Mouse (Mus musculus): ENCODE data around the gene Csf2.
"Not testable (repeated sequence)": the region's sequence is repeated elsewhere in the genome, so short reads cannot be mapped to it uniquely, and the experiment has no call there.

Csf2 gene

DNA sequence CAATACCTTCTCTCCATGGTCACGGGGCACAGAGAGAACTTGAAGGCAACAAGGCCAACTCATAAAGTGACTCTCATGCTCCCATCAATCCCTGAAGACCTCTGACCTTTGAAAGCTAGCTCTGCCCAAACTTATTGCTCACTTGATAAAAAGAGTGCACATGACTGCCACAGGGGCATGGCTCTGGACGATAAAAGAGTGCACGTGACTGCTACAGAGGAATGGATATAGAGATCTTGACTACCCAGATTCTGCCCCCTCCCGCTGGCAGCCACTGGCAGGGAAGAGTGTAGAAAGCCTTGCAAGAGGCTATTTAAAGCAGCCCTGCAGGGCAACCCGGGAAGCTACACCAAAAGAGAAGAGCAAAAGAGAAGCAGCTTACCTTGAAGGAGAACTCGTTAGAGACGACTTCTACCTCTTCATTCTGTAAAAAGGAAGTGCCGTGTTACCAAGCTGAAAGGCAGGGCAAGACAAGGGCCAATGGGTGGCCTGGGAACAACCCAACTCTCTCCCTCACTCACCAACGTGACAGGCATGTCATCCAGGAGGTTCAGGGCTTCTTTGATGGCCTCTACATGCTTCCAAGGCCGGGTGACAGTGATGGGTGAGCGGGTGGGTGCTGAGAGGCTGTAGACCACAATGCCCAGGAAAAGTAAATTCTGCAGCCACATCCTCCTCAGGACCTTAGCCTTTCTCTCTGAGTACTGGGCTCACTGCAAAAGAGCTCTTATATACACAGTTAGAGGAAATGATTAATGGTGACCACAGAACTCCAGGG lies at the start of gene Csf2:
Gene Csf2, minus strand, starts transcription at position 728 of the 778 bp plus-strand sequence.
- no peak for DNase-seq (ENCODE audit: low spot score)

- no peak for DNase-seq (ENCODE audit: low spot score)
These were observed 49.3 kb upstream of the Csf2 start for GRCm38 (mm10) chr11:54298777-54299176.

DNA sequence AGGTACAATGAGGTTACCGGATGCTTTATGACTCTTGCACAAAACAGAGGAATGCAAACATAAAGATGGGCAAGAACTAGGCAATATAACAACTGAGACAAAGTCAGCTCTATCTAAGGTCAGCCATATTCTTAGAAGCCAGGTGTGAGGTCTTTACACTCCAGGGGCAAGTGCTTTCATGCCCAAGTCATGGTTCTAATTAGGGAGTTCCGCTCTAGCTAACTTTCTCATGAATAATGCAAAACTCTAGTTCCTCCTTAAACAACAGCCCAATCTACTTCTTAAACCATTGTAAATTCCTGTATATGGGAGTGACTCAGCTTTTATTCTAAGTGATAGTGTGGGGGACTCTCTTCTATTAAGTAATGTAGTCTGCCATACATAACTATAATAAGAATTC lies 48.0 kb upstream of the Csf2 start:
- DNase-seq (ENCODE audit: low spot score): not testable (repeated sequence)

DNA sequence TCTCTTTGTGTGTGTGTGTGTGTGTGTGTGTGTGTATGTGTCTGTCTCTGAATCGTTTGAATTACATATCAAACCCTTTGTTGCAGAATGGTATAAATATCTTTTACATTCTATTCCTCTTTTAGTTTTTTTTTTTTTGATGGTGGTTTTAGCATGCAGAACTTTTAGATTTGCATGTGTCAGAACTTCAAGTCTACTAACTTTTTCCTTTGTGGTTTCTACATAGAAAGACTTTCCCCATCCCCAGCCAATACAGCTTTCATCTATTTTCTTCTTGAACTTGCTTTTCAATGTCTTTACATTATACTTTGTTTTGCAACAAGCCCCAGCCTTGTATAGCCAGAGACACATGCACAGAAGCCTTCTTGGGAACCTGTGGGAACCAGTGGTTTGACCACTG lies 47.3 kb upstream of the Csf2 start:
- DNase-seq (ENCODE audit: low spot score): no peak

- no peak for DNase-seq (ENCODE audit: low spot score)
These were observed 46.5 kb upstream of the Csf2 start for GRCm38 (mm10) chr11:54295971-54296370.

GRCm38 (mm10) chr11:54293980-54294807 lies 44.7 kb upstream of the Csf2 start:
- no peak for DNase-seq (ENCODE audit: low spot score)

DNA sequence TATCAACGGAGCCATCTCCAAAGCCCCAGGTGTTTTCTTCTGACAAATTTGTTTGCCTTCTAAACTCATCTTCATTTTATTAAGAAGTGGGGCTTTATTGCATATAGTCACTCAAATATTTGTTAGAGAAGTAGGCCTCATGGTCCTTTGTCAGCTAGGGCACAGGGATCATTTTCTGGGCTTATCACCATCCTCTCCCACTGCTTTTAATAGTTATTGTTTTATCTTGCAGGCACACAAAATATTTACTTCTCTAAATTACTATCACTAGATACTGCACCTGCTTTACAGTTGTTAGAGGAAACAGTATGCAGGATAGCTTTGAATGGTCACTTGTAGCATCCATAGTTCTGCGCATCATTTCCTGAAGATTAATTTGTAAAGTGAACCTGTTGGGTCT lies 42.7 kb upstream of the Csf2 start:
- DNase-seq (ENCODE audit: low spot score): no peak

DNA sequence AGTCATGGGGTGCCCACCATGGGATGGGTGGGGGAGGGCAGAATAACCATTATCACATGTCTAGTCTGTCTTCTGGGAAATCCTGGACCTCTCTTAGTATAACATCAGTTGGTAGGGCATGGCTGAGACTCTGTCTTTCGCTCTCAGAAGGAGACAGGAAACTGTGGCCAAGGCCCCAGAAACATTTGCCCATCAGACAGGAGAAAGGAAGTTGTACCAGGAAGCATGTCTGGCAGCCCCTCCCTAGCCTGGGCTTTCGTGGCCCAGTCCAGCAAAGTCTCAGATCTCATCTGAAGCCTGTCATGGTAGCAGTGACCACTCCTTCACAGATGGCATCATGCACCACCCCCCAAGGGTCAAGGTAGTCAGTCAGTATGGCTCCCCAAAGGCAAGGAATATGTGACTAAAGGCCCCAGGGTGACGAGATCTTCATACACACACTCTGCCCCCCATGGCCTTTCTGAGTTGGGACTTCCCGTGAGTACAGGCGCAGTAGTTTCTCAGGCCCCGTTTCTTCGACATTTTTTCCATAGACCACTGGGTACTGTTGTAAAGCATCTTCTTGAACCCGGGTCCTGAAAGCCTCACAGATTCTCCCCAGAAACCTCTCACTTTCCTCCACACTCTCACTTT lies 38.5 kb upstream of the Csf2 start:
- no peak for DNase-seq (ENCODE audit: low spot score)

DNA sequence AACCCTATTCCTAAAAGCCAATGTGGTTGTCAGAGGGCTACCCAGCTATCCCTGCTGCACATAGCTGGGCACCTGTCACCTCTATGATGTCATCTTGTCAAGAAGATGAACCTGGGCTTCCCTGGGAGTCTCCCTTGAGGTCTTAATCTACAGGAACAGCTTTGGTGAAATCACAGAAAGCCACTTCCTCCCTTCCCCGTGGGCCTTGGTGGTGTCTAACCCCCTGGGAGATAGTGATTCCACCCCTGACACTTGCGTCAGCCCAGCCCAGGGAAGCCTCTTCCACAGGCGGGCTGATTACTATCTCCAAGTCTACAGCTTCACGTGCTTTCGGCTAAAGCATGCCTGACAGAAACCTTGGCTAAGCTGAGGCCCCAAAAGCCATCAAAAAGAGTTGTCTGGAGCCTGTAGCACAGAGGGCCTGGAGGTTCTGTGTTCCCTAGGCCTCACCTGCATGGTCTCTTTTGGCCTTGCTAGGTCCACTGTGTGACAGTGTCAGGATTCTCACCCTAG lies 22.0 kb upstream of the Csf2 start:
- no peak for DNase-seq (ENCODE audit: low spot score)

GRCm38 (mm10) chr11:54269191-54269896 lies 19.9 kb upstream of the Csf2 start:
- no peak for DNase-seq (ENCODE audit: low spot score)

GRCm38 (mm10) chr11:54267177-54267576 lies 17.7 kb upstream of the Csf2 start, which contains the start of gene Il3:
TSS of gene Il3 (minus strand) at chr11:54267277.
- no peak for DNase-seq (ENCODE audit: low spot score)

GRCm38 (mm10) chr11:54264542-54264941 lies 15.1 kb upstream of the Csf2 start:
- no peak for DNase-seq (ENCODE audit: low spot score)

- no peak for DNase-seq (ENCODE audit: low spot score)
These were observed 14.1 kb upstream of the Csf2 start for GRCm38 (mm10) chr11:54263405-54264031.

DNA sequence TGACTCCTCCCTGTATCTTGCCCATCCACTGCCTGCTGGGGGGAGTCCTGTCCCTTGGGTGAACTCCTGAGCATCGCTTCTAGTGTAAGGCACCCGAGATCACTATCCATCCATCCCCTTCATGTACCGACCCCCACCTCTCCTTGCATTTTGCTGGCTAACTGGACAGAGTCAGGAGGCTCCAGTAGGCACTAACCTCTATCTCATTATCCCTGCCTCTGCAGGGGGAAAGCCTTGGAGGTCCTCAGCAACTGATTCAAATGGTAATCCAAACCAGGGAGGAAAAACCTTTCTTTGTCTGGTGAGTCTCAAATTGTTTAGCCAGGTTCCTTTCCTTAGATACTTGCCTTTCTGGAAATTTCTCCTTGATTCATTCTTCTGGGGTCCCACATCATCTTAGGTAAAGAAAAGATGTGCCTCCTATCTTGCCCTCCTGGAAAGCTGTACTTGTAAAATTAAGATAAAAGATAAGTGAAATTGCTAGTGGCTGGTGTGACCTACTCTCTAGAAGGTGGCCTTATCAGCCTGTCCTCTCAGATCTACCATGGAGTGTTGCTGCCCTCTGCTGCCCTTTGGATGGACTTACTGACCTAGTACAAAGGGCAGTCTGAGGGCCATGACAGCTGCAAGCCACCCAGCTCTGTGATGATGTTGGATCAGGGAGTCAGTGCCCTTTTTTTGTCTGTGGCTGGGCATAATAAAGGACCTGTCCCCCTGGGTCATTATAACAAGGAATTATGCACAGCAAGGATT lies 7.3 kb upstream of the Csf2 start:
- no peak for DNase-seq (ENCODE audit: low spot score)

GRCm38 (mm10) chr11:54254114-54254513 lies 4.6 kb upstream of the Csf2 start:
- no peak for DNase-seq (ENCODE audit: low spot score)

GRCm38 (mm10) chr11:54250575-54250974 lies 1.1 kb upstream of the Csf2 start:
- no peak for DNase-seq (ENCODE audit: low spot score)

DNA sequence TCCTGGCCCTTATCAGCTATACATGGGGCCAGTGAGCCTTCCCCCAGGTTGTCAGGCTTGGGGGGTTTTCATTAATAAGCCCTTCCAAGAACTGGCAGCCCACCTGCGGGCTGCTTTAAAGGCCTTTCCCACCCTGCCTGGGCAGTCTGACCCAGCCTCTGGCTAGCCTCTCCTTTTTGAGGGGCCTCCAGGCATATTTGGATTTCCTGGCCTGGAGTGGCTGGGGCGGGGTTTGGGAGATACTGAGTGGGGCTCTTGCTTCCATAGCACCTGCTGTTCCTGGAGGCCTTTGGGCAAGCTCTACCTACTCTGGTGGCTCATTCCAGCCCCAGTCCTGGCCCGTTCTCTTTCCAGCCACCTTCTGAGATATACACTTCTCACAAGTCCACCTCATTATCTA lies 281 bp upstream of the Csf2 start:
- DNase-seq (ENCODE audit: low spot score): no peak

DNA sequence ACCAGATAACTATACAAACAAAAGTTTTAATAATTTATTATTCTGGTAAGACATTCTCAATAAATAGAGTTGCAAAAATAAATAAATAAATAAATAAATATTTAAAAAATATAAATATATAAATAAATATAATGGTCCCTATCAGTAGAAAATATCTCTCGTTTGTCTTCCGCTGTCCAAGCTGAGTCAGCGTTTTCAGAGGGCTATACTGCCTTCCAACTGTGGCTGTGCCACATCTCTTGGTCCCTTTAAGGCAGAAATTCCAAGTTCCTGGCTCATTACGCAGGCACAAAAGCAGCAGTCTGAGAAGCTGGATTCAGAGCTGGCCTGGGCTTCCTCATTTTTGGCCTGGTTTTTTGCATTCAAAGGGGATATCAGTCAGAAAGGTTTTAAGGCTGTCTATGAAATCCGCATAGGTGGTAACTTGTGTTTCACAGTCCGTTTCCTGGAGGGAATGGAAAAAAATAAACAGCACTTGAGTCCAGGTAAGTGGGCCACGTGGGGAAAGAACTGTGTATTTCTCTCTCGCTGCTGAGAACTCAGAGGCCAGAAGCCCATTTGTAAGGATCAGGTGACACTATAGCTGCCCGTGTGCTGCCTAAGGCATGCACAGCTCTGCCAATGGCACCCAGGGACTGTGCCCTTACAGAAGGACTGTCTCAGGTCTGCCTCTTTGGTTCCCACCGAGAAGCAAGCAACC lies 2.1 kb downstream of the Csf2 start:
- DNase-seq (ENCODE audit: low spot score): no peak

DNA sequence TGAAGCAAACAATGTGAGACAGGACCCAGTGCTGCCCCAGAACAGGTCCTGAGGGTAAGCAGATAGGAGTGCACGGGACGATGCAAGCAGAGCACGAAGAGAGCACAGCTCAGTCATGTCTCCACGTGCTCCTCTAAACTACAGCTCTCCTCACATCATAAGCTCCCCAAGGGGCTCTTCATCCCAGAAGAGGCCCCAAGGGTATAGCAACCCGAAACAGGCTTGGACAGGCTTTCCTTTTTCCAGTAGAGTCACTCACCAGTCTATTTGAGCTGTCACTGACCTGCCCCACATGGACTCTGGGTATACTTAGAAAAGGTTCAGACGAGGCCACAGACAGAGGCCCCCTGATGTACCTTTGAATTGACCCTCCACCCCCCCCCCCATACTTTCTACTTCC lies 5.0 kb downstream of the Csf2 start:
- DNase-seq (ENCODE audit: low spot score): no peak

- no peak for DNase-seq (ENCODE audit: low spot score)
These were observed 7.0 kb downstream of the Csf2 start for GRCm38 (mm10) chr11:54242494-54242893.

Measured in urinary bladder, postnatal 10 days (tissue).